Mouse (Mus musculus) forebrain, embryonic 11.5 days (tissue): ENCODE data around the gene Olfr411. TPM values are rescaled to one million over a fixed set of nuclear protein-coding genes. Genes with fewer than 3 reads are reported as not detected.

ENCODE experiments used
- ATAC-seq: fragments of 200-750 bp; cut with Nextera tagmentation; replicated peaks from 2 replicates; pipeline ENCODE4 v1.8.0; 2017; ENCODE audit warnings: moderate TSS enrichment; ENCODE audit not compliant: low FRiP score
- DNase-seq: peaks from one replicate; pipeline ENCODE4 v3.0.0-alpha.2; 2017; ENCODE audit warnings: low spot score
- H3K27ac ChIP-seq: fragments of 300-500 bp; sonication (generic); 2 replicates; pipeline ENCODE4 v1.5.1; 2014; ENCODE audit warnings: low read depth, low read length
- H3K27me3 ChIP-seq: fragments of 300-500 bp; sonication (generic); 2 replicates; pipeline ENCODE4 v1.6.1; 2014; ENCODE audit warnings: mild to moderate bottlenecking, low read length, mixed read lengths; ENCODE audit not compliant: control insufficient read depth, insufficient read depth
- H3K36me3 ChIP-seq: fragments of 300-500 bp; sonication (generic); 2 replicates; pipeline ENCODE4 v1.6.1; 2014; ENCODE audit warnings: mild to moderate bottlenecking, low read length, moderate library complexity, mixed read lengths; ENCODE audit not compliant: control insufficient read depth, insufficient read depth
- H3K4me1 ChIP-seq: fragments of 300-500 bp; sonication (generic); replicated peaks from 2 replicates; pipeline ENCODE4 v1.6.1; 2014; ENCODE audit warnings: low read length, mixed read lengths; ENCODE audit not compliant: control insufficient read depth, insufficient read depth
- H3K4me2 ChIP-seq: fragments of 300-500 bp; sonication (generic); 2 replicates; pipeline ENCODE4 v1.6.1; 2014; ENCODE audit warnings: low read depth, mild to moderate bottlenecking, low read length, moderate library complexity, mixed read lengths; ENCODE audit not compliant: severe bottlenecking
- H3K4me3 ChIP-seq: fragments of 300-500 bp; sonication (generic); 2 replicates; pipeline ENCODE4 v1.5.1; 2014; ENCODE audit warnings: low read depth, low read length
- H3K9ac ChIP-seq: fragments of 300-500 bp; sonication (generic); 2 replicates; pipeline ENCODE4 v1.6.1; 2014; ENCODE audit warnings: low read length
- H3K9me3 ChIP-seq: fragments of 300-500 bp; sonication (generic); 2 replicates; pipeline ENCODE4 v1.6.1; 2016; ENCODE audit warnings: low read length, mixed read lengths; ENCODE audit not compliant: control insufficient read depth
- WGBS: fragments of 180-500 bp; shearing (Covaris S2); extraction: QIAGEN DNeasy Blood & Tissue Kit; methylation state at CpG from one replicate; pipeline ENCODE4 v1.1.7; 2014; 5-methylcytosine and 5-hydroxymethylcytosine counted together
- polyA plus RNA-seq: library from polyadenylated mRNA; unstranded; fragments of >200 nt; fragmentation: Nextera tagmentation; extraction: Ambion mirVana; gene quantifications from 2 replicates; pipeline ENCODE4 v1.2.1, GENCODE M21; 2014

Olfr411 gene
- polyA plus RNA-seq = not detected in 2 replicates

- no peak within 1 kb of the TSS for H3K9ac ChIP-seq
- H3K4me3 ChIP-seq = no peak within 1 kb of the TSS
- ATAC-seq (no peak), DNase-seq (no peak)
- H3K27me3 ChIP-seq = no peaks in the 10 kb centered on the region
- WGBS = 81% methylated on average over 3 of the region's 3 CpGs
- no peaks in the 10 kb centered on the region for H3K4me1 ChIP-seq
- H3K4me2 ChIP-seq = no peak within 1 kb of the TSS
- no peak within 1 kb of the TSS for H3K27ac ChIP-seq
- H3K36me3 ChIP-seq = no peaks in the 10 kb centered on the region
- H3K9me3 ChIP-seq = no peaks in the 10 kb centered on the region; the same call in 1 of the 2 replicates
Measured at GRCm38 (mm10) chr11:74352550-74352949, at the start of gene Olfr411. TSS of gene Olfr411 (minus strand) at chr11:74352650.

GRCm38 (mm10) chr11:74402126-74402525 is 49.7 kb upstream of the Olfr411 start:
- no peaks in the 10 kb centered on the region for H3K4me1 ChIP-seq
- H3K36me3 ChIP-seq = no peaks in the 10 kb centered on the region
- no peak overlapping the region for H3K27ac ChIP-seq
- H3K4me2 ChIP-seq = no peak overlapping the region
- DNase-seq = no peak
- H3K4me3 ChIP-seq = no peak overlapping the region
- H3K9ac ChIP-seq = no peak overlapping the region
- H3K9me3 ChIP-seq = no peaks in the 10 kb centered on the region
- no peak for ATAC-seq
- WGBS = 47% methylated on average over 2 of the region's 2 CpGs
- H3K27me3 ChIP-seq = no peaks in the 10 kb centered on the region

- no peak for DNase-seq
- Histone ChIP-seq H3K4me2 (no peak overlapping the region), H3K27me3 (no peaks in the 10 kb centered on the region), H3K4me3 (no peak overlapping the region), H3K9ac (no peak overlapping the region), H3K27ac (no peak overlapping the region), H3K4me1 (no peaks in the 10 kb centered on the region; the same call in 1 of the 2 replicates), H3K9me3 (no peaks in the 10 kb centered on the region), H3K36me3 (no peaks in the 10 kb centered on the region)
- WGBS = 87% methylated on average over 18 of the region's 18 CpGs
- no peak for ATAC-seq
Measured at GRCm38 (mm10) chr11:74395583-74395982, 43.1 kb upstream of the Olfr411 start.

GRCm38 (mm10) chr11:74393489-74393888 is 41.0 kb upstream of the Olfr411 start:
- Histone ChIP-seq H3K4me1 (no peaks in the 10 kb centered on the region; the same call in 1 of the 2 replicates), H3K4me3 (no peak overlapping the region), H3K36me3 (no peaks in the 10 kb centered on the region), H3K27ac (no peak overlapping the region), H3K9ac (no peak overlapping the region), H3K9me3 (no peaks in the 10 kb centered on the region), H3K27me3 (no peaks in the 10 kb centered on the region), H3K4me2 (no peak overlapping the region)
- no peak for DNase-seq
- no peak; the same call in 1 of the 2 replicates for ATAC-seq
- 76% methylated on average over 5 of the region's 5 CpGs for WGBS

GRCm38 (mm10) chr11:74392903-74393302 is 40.5 kb upstream of the Olfr411 start:
- Histone ChIP-seq H3K4me2 (no peak overlapping the region), H3K36me3 (no peaks in the 10 kb centered on the region), H3K4me3 (no peak overlapping the region), H3K9ac (no peak overlapping the region), H3K27ac (no peak overlapping the region), H3K9me3 (no peaks in the 10 kb centered on the region), H3K4me1 (no peaks in the 10 kb centered on the region; the same call in 1 of the 2 replicates), H3K27me3 (no peaks in the 10 kb centered on the region)
- 75% methylated on average over 6 of the region's 6 CpGs for WGBS
- DNase-seq = no peak
- no peak for ATAC-seq

- Histone ChIP-seq H3K9ac (no peak overlapping the region), H3K27ac (no peak overlapping the region), H3K27me3 (no peaks in the 10 kb centered on the region), H3K4me3 (no peak overlapping the region), H3K4me2 (no peak overlapping the region), H3K4me1 (no peaks in the 10 kb centered on the region; the same call in 1 of the 2 replicates), H3K9me3 (no peaks in the 10 kb centered on the region), H3K36me3 (no peaks in the 10 kb centered on the region)
- WGBS = 86% methylated on average over 11 of the region's 11 CpGs
- ATAC-seq (no peak), DNase-seq (no peak)
Measured at GRCm38 (mm10) chr11:74391899-74392298, 39.4 kb upstream of the Olfr411 start.

- ATAC-seq (no peak), DNase-seq (no peak)
- H3K9me3 ChIP-seq = no peaks in the 10 kb centered on the region
- no peaks in the 10 kb centered on the region for H3K4me1 ChIP-seq
- H3K27me3 ChIP-seq = no peaks in the 10 kb centered on the region
- H3K27ac ChIP-seq = no peak overlapping the region
- H3K36me3 ChIP-seq = no peaks in the 10 kb centered on the region
- 75% methylated on average over 5 of the region's 5 CpGs for WGBS
- no peak overlapping the region for H3K4me3 ChIP-seq
- H3K4me2 ChIP-seq = no peak overlapping the region
- H3K9ac ChIP-seq = no peak overlapping the region
Measured at GRCm38 (mm10) chr11:74387203-74387602, 34.8 kb upstream of the Olfr411 start.

- DNase-seq (no peak), ATAC-seq (no peak)
- H3K27ac ChIP-seq = no peak overlapping the region
- 85% methylated on average over 9 of the region's 9 CpGs for WGBS
- no peak overlapping the region for H3K9ac ChIP-seq
- H3K36me3 ChIP-seq = no peaks in the 10 kb centered on the region
- no peaks in the 10 kb centered on the region for H3K27me3 ChIP-seq
- no peaks in the 10 kb centered on the region for H3K4me1 ChIP-seq
- H3K4me2 ChIP-seq = no peak overlapping the region
- H3K9me3 ChIP-seq = no peaks in the 10 kb centered on the region
- no peak overlapping the region for H3K4me3 ChIP-seq
Measured at GRCm38 (mm10) chr11:74385674-74386073, 33.2 kb upstream of the Olfr411 start.

- Histone ChIP-seq H3K9me3 (no peaks in the 10 kb centered on the region), H3K27me3 (no peaks in the 10 kb centered on the region), H3K36me3 (no peaks in the 10 kb centered on the region), H3K9ac (no peak overlapping the region), H3K4me1 (no peaks in the 10 kb centered on the region), H3K4me2 (no peak overlapping the region), H3K27ac (no peak overlapping the region), H3K4me3 (no peak overlapping the region)
- 80% methylated on average over 4 of the region's 4 CpGs for WGBS
- DNase-seq (no peak), ATAC-seq (no peak)
Measured at GRCm38 (mm10) chr11:74379166-74379873, 26.9 kb upstream of the Olfr411 start.
